Mouse (Mus musculus): ENCODE data around the gene Pogz.
"Not testable (repeated sequence)": the region's sequence is repeated elsewhere in the genome, so short reads cannot be mapped to it uniquely, and the experiment has no call there.

The Pogz gene

GRCm38 (mm10) chr3:94917816-94918361 lies 80.5 kb downstream of the Pogz start:
- peak; percentile 83 for DNase-seq

GRCm38 (mm10) chr3:94918845-94919244 lies 81.5 kb downstream of the Pogz start:
- no peak for DNase-seq

GRCm38 (mm10) chr3:94921104-94921503 lies 83.7 kb downstream of the Pogz start:
- DNase-seq, result no peak

- no peak for DNase-seq
Measured at GRCm38 (mm10) chr3:94922333-94922732, 85.0 kb downstream of the Pogz start.

- DNase-seq, result no peak
Measured at GRCm38 (mm10) chr3:94924688-94925087, 87.3 kb downstream of the Pogz start.

GRCm38 (mm10) chr3:94926301-94926736 lies 89.0 kb downstream of the Pogz start:
- not testable (repeated sequence) for DNase-seq

GRCm38 (mm10) chr3:94928979-94929378 lies 91.6 kb downstream of the Pogz start:
- DNase-seq, result not testable (repeated sequence)

- DNase-seq, result peak; percentile 59
Measured at GRCm38 (mm10) chr3:94930386-94931266, 93.3 kb downstream of the Pogz start.

GRCm38 (mm10) chr3:94931427-94932082 lies 94.2 kb downstream of the Pogz start:
- not testable (repeated sequence) for DNase-seq
